Comparison of ENCODE assay signal across 8 mouse cellular contexts in the genomic region with DNA sequence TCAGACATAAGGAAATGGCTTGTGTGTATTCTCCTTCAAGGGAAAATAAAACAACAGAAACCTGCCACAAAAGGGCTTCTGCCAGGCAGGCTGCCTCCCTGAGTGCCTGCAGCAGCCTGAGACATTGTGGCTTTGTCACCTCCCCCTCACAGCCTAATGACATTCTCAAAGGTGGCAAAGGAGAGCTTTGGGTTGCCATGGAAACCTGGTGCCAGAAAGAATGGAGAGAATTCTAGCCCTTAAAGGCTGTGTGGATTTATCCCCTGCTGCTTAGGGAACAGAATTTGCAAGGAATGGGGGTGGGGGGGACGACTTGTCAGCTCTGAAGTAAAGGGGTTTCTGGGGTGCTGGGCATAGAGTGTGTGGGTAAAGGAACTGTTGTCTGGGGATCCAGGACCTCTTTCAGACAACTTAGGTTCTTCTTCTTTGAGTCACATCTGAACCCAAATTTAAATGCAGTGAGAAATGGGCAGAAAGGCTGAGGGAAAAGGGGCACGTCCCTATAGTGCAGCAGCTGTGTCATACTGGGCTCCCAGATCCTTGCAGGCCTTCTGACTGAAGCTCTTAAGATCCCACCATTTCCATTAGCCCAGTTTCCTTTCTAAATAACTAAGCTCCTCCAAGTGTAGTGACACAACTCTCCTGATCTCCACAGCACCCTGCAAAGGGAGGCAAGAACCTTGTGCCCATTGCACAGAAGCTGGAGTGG.
DNase-seq lines count a peak whose midpoint lies in the region; ATAC-seq and TF ChIP-seq lines count a peak whose summit lies in the region.

No protein-coding gene starts in this region.

- TF ChIP-seq POLR2A in thymus, adult 2 months (IDR thresholded peaks at IDR 0.05; ENCODE audit: control insufficient read depth, extremely low read depth, insufficient read depth, low read length, poor library complexity): no peak

- DNase-seq in thymus, postnatal 4 days: peak; percentile 33
- DNase-seq in thymus, adult 2 months: no peak
- DNase-seq in left cerebral cortex, postnatal 25 days (ENCODE audit: low spot score in 2 of 2): peak; percentile 62 to 66
- DNase-seq in right cerebral cortex, postnatal 4 days: peak; percentile 31
- DNase-seq in heart, adult 8-10 months (ENCODE audit: low spot score): no peak
- DNase-seq in cerebellum, adult 18-20 months: no peak
- DNase-seq in thymus, postnatal 36 days: no peak

- ATAC-seq in forebrain, embryonic 13.5 days: peak; percentile 94

- peaks cover 9% of the 10 kb centered on the region for H3K4me1 ChIP-seq in thymus, adult 2 months (replicated peaks; ENCODE audit: control insufficient read depth, insufficient read depth, low read length)
- peaks cover 44% of the 10 kb centered on the region for H3K4me1 ChIP-seq in forebrain, embryonic 13.5 days

- H3K4me3 ChIP-seq in thymus, adult 2 months (ENCODE audit: control insufficient read depth, insufficient read depth, low read length): no peak overlapping the region
- no peak overlapping the region for H3K4me3 ChIP-seq in forebrain, embryonic 13.5 days

- H3K9ac ChIP-seq in forebrain, embryonic 13.5 days: no peak overlapping the region

- H3K36me3 ChIP-seq in thymus, adult 2 months (ENCODE audit: control insufficient read depth, insufficient read depth, low read length): no peaks in the 10 kb centered on the region
- H3K36me3 ChIP-seq in forebrain, embryonic 13.5 days (ENCODE audit: poor library complexity, severe bottlenecking): no peaks in the 10 kb centered on the region

- H3K27ac ChIP-seq in thymus, adult 2 months (ENCODE audit: control insufficient read depth, insufficient read depth, low read length): no peak overlapping the region
- H3K27ac ChIP-seq in forebrain, embryonic 13.5 days: peak overlapping the region; percentile 93

- H3K4me2 ChIP-seq in forebrain, embryonic 13.5 days: peak overlapping the region; percentile 28

- 88% methylated on average over 2 of the region's 2 CpGs for WGBS in thymus, adult 2 months
- 0% methylated on average over 2 of the region's 2 CpGs for WGBS in forebrain, embryonic 13.5 days

- TF ChIP-seq CTCF in thymus, adult 2 months (IDR thresholded peaks at IDR 0.05; ENCODE audit: borderline replicate concordance, control insufficient read depth, extremely low read depth, insufficient read depth, low read length, poor library complexity): no peak

- no peaks in the 10 kb centered on the region for H3K27me3 ChIP-seq in thymus, adult 2 months (ENCODE audit: control insufficient read depth, insufficient read depth, low read length)
- H3K27me3 ChIP-seq in forebrain, embryonic 13.5 days: no peaks in the 10 kb centered on the region

- 0 out of 2 replicates have a peak, but pooled peaks cover 6% of the 10 kb centered on the region for H3K9me3 ChIP-seq in forebrain, embryonic 13.5 days (replicated peaks)

- intact Hi-C loops in left cerebral cortex, postnatal 25 days (cut with DNase I): no loop called here

Comparison
In these comparisons a context has a peak if more than half of its experiments do, and no peak if none do; other contexts are left out.
1. DNase-seq: peak in thymus, postnatal 4 days (single experiment), left cerebral cortex, postnatal 25 days (2 of 2) and right cerebral cortex, postnatal 4 days (single experiment); none in thymus, adult 2 months (single experiment), heart, adult 8-10 months (single experiment), cerebellum, adult 18-20 months (0 of 2) and thymus, postnatal 36 days (0 of 2).